Mouse (Mus musculus): ENCODE measurements around the gene Gaa.

DNA sequence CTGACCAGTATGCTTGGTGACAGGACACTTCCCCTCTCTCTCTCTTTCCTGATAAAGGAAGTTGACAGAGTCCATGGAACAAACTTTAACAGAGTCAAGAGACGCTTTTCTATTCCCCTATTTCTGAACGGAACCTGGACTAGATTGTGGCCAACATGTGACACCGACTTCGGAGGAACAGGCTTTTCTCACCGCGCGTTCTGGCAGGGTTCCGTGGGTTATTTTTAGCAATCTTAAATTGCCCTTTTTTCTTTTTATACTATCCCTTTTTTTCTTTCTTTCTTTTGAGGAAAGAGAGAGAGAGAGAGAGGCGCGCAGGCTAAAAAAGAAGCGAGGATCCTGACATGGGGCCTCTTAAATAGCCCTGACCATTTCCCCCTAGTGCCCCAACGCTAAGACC lies 40.1 kb upstream of the Gaa start:
- TF ChIP-seq CTCF (IDR thresholded peaks at IDR 0.05; ENCODE audit: low read depth) (no peak), EP300 (IDR thresholded peaks at IDR 0.05; ENCODE audit: low read depth) (no peak)
